Mouse (Mus musculus) CD8-positive naive resting alpha-beta T cell, adult 2 months (primary cell): Measurements from ENCODE around the gene Itm2c.

Source experiments
- DNase-seq, 2 experiments: peaks; one replicate each; pipeline ENCODE4 v3.0.0; 2022; ENCODE audit warnings: low read depth in 2 of 2, low spot score in 2 of 2

Itm2c gene

GRCm38 (mm10) chr1:85894231-85894747 is at the start of gene Itm2c:
Gene Itm2c, plus strand, starts transcription at chr1:85894281.
- peak; percentile 78 to 87 for DNase-seq

DNA sequence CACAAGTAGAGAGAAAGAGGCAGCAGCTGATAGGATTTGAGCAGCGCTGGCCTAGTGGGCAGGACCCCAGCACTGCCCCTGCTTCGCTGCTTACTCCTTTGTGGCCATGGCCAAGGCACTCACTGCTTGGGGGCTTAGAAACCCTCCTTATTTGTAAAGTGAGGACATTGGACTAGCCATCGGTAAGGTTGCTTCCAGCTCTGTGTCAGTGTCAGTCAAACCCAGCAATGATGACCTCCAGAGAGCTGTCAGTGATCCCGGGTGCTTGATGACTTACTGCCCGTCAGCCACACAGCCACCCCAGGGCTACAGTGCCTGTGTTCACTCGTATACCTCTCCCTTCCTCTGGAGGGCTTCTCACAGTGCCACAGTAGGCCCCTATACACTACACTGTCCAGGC is 49.1 kb upstream of the Itm2c start:
- no peak for DNase-seq

DNA sequence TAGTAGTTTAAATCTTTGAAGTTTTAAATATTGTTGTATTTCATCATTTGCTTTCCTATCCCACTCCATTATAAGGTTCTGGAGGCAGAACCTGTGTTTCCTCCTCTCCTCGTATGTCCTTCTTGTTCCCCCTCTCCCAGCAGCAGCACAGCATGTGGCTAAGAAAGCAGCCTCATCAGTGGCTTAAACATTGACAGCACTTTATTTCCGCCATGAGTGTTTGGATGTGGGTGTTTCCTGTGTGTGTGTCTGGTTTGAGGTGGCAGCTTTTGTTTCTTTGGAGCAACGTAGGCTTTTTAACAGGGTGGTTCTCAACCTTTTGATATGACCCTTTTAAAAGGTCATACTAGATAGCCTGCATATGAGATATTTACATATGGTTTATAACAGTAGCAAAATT is 48.6 kb upstream of the Itm2c start:
- DNase-seq: no peak

DNA sequence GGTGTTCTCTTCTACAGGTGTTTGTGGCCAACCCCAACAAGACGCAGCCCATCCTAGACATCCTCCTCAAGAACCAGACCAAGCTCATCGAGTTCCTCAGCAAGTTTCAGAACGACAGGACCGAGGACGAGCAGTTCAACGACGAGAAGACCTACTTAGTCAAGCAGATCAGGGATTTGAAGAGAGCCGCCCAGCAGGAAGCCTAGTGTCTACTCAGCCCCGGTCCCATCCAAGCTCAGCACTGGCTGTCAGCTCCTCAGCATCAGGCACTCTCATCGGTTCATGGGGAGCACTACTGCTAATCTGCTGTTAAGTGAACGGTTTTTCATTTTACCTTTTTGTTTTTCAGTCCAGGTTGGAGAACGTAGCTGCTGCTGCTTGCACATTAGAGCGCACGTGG is 45.1 kb upstream of the Itm2c start:
- no peak for DNase-seq

DNA sequence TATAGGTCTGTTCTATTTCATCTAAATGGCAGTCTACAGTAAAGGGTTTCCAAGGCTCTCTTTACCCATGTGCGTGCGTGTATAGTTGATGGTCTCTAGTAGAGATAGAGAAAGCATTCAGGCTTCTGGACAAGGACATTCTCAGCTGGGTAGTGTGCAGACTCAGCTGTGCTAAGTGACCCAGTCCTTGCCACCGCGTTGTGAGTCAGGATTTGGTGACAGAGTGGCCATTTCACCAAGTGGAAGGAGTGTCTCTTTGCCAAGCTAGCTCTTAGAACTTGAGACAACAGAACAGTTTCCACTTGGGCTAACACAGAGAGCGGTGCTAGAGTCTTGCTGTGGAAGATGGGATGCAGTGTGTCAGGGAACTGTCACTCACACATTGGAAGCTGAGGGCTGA is 43.2 kb upstream of the Itm2c start:
- no peak for DNase-seq

DNA sequence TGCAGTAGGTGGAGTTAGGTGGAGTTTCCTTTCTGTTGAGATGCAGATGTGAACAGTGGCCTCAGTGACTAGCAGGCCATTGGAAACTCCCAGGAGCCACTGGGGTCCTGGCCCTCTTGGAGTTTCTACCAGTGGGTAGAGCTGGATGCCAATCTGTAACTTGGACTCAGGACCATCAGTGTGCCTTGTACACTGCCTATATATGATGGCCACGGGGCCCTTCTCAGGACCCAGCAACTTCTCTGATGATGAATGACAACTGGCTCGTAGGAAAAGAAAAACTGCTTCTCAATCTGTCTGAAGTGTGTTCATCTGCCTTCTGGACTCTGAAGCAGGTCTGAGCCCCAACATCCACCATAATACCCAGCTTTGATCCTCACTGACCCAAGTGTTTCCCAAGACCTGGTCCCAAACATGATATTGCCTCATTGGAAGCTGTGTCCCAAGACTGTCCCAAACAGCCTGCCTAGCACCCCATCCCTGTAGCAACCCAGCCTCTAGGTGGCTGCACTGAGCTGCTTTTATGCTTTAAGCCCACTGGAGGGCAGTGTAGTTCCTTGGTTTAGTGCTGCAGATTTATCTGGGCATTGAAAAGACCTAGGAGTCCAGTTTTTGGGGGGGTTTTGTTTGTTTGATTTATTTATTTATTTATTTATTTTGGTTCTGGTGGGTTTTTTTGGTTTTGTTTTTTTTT is 40.9 kb upstream of the Itm2c start:
- peak; percentile 54 to 68 for DNase-seq

GRCm38 (mm10) chr1:85853865-85854264 is 40.2 kb upstream of the Itm2c start:
- DNase-seq: no peak

DNA sequence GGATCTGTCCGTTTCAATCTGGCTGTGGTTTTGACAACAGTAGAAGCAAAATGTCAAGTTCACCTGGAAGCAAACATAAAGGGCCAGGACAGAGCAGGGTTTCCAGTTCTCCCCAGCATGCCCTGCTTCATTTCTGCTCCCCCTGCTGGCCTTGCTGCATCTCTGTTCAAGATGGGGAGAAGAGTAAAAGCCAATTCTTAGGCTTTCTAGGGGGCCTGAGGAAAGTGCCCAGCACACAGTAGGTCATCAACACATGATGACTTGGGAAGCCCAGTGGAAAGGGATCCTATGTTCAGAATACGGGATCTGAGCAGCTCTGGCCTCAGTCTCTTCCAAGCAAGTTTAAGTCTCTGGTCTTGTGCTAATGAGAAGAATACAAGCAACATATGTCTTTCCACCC is 39.6 kb upstream of the Itm2c start:
- no peak for DNase-seq

DNA sequence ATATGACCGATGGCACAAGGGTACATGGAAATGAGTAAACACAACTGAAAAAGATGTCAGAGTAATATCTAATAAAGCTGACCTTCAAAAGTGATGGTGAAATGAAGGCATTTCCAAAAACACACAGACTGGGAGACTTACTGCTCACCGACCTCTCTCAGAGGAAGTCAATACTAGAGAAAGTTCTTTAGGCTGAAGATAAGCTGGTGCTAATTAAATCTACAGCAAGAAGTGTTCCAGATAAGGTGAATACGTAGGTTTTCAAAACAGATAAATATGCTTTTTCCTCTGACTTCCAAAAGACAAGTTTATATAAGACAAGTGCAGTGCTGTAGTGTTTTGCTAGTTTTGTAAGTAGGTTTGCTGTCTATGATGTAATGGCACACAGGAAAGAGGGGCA is 37.8 kb upstream of the Itm2c start:
- no peak for DNase-seq

- no peak for DNase-seq
These were observed 36.8 kb upstream of the Itm2c start for GRCm38 (mm10) chr1:85857261-85857754.

- DNase-seq: peak; percentile 16 to 21
These were observed 29.7 kb upstream of the Itm2c start for GRCm38 (mm10) chr1:85864383-85864782.

DNA sequence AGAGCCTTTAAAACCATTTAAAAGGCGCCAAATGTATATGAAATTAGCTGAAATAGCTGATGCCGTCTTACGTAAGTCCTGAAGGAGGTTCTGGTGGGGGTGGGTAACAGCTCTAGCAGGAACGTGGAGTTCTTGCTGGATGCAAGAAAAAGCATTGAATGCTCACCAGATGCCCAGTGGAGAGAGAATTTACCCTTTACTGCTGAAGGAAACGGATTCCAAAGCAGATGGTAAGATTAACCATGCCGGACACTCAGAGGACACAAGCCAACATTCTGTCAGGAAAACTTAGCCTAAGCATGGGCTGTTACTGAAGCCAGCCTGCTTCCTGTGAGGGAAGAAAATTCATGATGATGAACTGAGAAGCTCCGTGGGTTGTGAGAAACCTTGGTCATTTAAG is 24.1 kb upstream of the Itm2c start:
- DNase-seq: no peak

- no peak for DNase-seq
These were observed 23.5 kb upstream of the Itm2c start for GRCm38 (mm10) chr1:85870546-85870945.

DNA sequence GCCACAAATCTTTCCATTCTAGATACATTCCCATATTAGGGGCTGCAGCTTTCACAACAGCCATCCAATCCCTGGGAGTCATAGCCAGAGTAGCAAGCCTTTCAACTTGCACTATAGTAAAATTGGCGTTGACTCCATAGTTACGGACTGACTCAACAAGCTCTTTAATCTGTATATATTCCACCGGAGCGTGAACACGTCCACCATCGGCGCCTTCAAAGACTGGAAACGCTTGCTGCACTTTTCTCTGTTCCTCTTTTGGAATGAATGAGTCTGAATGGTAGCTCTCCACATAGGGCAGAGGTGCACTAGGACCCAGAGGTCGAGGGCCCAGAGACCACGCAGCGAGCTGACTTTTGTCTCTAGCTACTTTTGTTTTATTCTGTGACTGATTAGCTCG is 12.1 kb upstream of the Itm2c start:
- no peak for DNase-seq

DNA sequence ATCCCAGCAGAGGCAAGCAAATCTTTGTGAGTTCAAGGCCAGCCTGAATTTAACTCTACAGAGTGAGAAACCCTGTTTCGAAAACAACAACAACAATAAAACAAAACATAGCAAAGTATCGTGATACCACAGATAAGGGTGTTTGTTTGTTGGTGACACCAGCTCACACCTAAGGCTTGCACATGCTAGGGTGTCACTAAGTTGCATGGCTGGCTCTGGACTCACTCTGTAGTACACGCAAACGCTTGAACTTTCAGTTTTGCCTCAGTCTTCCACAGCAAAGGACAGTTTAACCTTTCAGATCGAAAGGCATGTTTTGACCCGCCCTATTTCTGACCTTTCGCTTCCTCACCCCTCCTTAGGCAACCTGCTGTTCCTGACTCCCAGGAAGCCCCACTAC is 6.9 kb upstream of the Itm2c start:
- no peak for DNase-seq

- peak in 1 of 2 experiments; percentile 6 for DNase-seq
These were observed 773 bp downstream of the Itm2c start for GRCm38 (mm10) chr1:85894748-85895360.

DNA sequence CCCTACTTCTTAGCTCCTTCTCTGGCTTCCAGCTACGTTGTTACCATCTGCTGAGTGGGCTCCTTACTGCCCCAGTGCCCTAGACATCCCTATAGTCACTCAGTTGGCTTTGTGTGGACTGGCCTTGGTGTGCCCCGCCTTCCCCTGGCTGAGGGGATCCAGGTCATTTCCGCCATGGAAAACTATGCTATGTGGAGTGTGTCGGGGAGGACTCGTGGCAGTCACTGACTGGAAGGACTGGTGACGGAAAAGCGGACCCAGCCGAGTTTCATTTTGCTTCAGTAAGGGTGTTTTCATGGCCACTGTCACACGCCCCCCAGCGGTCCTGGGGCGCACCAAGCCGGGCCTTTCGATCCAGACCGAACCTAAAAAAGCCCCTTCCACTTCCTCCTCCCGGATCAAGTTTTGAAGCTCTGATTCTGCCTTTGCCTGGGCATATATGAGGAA is 1.3 kb downstream of the Itm2c start:
- peak; percentile 44 to 56 for DNase-seq

- DNase-seq: no peak
These were observed 2.0 kb downstream of the Itm2c start for GRCm38 (mm10) chr1:85896110-85896509.

DNA sequence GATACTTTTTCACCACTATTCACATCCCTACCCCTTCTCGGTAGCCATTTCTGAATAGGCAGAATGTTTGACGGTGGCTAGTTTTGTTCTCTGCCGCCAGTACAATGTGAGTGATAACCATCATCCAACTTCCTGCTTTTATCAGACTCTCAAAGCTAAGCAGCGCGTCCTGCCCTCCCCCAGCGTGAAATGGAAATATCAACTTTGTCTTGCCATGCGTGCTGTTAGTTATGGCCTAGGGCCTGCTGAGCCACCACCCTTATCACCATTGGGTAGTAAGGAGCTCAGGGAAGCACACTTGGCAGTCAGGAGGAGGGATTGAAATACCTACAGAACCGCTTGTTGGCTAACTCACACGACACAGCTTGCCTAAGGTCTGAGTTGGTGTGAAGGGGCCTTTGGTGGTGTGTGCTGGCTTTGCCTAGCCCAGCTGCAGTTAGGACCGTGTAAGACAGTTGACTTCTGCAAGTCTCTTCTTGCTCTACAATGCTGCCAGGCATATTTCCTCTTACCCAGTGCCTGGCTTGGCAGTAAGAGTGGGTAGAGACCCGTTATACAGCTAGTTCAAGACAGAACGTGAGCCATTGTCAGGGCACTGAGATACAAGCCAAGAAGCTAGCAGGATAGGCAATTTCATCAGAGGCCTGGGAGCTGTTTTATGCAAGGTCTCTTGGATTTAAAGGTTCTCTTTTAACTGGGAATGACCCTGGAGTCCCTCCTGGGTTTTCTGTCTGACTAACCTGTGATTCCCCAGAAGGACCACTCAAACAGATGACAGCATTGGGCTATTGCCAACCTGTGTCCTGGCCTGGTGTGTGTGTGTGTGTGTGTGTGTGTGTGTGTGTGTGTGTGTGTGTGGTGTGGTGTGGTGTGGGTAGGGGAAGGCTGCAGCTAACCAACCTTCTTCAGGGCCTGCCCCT is 3.0 kb downstream of the Itm2c start:
- peak in 1 of 2 experiments; percentile 9 for DNase-seq

GRCm38 (mm10) chr1:85897901-85898760 is 4.0 kb downstream of the Itm2c start:
- no peak for DNase-seq
